Mouse (Mus musculus): ENCODE results near the gene Naa40.

Gene Naa40

GRCm38 (mm10) chr19:7185715-7186291 is 55.2 kb downstream of the Naa40 start:
- no peak for ATAC-seq (ENCODE audit: insufficient number of reproducible peaks, low FRiP score, low TSS enrichment)

DNA sequence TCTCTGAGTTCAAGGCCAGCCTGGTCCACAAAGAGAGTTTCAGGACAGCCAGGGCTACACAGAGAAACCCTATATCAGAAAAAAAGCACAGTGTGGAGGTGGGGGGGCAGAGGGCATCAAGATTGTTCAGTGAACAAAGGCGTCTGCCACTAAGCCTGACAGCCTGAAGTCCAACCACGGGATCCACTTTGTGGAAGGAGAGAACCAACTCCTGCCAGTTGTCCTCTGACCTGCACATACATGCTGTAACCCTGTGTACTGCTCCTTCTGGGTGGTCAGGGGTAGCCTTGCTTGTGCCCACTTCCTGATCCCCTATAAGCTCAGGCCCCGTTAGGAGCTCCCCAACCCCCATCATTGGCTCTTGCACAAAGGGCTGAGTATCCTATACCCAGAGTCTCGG is 55.9 kb downstream of the Naa40 start:
- ATAC-seq (ENCODE audit: insufficient number of reproducible peaks, low FRiP score, low TSS enrichment): no peak

DNA sequence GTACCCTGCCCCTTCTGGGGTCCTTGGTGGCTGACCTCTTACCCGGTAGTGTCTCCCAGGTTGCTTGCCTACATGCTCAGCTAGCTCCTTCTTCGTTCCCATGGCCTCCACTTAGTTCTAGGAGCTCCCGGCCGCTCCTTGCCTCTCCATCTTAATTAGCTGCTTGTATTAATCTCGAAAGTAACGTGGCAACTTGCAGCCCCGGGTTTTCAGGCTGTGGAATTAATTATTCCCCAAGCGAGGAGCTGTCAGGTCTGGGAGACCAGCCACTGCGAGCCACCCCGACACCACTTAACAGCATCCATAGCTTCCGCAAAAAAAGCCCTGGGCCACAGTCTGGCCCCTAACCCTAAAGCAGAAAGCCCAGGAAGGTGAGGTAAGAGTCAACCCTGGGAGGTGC is 57.6 kb downstream of the Naa40 start:
- no peak for ATAC-seq (ENCODE audit: insufficient number of reproducible peaks, low FRiP score, low TSS enrichment)

DNA sequence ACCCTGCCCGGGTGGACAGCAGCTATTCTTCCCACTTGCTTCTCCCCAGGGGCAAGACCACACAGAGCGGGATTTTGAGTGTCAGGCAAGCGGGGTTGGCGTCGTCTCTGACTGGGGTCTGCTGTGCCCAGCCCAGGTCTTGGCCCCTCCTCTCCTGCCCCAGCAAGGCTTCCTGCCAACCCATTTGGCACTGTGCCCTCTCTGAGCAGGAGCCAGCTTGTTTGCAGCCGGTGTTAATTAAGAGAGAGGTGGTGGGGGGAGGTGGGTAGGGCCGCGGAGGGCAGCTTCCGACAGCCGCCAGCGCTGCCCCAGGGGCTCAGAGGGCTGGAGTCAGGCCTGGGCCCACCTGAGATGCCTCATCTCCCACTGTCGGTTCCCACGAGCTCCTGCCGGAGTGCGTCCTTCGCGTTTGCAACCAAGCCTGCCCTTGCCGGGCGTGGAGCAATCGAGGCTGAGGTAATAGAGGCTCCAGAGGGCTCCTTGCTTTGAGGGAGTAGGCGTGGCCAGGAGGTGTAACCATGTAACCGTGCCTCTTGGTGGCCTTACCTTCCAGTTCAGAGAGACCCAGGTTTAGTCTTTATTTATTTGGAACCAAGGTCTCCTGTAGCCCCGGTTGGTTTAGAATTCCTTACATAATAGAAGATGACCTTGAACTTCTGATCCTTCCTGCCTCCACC is 58.6 kb downstream of the Naa40 start:
- ATAC-seq (ENCODE audit: insufficient number of reproducible peaks, low FRiP score, low TSS enrichment): no peak

DNA sequence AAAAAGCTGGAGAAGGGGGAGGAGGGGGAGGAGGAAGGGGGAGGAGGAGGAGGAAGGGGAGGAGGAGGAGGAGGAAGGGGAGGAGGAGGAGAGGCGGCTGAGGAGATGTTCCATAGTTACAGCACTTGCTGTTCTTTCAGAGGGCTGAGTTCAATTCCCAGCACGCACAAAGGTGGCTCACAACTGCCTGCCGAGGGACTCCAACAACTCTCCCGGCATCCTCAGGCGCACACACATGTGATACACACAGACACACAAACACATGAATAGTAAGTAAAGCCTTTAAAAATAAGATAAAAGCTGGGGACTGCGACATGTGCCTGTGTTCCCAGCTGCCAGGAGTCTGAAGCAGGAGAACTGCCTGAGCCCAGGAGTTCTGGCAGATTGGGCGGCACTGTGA is 59.5 kb downstream of the Naa40 start:
- ATAC-seq (ENCODE audit: insufficient number of reproducible peaks, low FRiP score, low TSS enrichment): no peak

DNA sequence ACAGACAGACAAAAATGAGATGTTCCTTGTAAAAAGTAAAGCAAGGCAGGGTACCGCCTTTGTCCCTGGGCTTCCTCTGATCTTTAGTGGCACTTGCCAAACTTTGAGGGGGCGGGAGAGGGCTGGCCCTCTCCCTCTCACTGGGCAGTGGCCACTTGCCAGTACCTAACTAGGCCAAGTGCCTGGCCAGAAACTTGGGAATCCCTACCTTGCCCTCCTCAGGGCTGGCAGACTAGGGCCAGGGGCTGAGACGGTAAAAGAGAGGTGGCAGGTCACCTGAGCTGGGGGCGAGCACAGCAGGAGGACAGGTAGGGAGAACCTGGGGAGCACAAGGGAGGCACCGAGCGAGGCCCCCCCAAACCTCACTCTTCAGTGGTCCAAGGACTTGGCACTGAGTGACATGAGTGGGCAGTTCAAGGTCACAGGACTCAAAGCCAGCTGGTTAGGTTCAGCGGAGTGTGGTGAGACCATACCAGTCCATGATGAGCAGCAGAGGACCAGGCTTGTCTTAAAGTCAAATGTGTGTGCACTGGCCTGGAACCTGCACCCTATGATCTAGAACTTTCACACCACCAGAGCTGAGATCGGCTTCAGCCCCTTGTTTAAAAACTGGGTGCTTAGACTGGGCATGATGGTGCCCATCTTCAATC is 60.1 kb downstream of the Naa40 start:
- no peak for ATAC-seq (ENCODE audit: insufficient number of reproducible peaks, low FRiP score, low TSS enrichment)

- ATAC-seq (ENCODE audit: insufficient number of reproducible peaks, low FRiP score, low TSS enrichment): no peak
Measured at GRCm38 (mm10) chr19:7178841-7179452, 62.0 kb downstream of the Naa40 start.

DNA sequence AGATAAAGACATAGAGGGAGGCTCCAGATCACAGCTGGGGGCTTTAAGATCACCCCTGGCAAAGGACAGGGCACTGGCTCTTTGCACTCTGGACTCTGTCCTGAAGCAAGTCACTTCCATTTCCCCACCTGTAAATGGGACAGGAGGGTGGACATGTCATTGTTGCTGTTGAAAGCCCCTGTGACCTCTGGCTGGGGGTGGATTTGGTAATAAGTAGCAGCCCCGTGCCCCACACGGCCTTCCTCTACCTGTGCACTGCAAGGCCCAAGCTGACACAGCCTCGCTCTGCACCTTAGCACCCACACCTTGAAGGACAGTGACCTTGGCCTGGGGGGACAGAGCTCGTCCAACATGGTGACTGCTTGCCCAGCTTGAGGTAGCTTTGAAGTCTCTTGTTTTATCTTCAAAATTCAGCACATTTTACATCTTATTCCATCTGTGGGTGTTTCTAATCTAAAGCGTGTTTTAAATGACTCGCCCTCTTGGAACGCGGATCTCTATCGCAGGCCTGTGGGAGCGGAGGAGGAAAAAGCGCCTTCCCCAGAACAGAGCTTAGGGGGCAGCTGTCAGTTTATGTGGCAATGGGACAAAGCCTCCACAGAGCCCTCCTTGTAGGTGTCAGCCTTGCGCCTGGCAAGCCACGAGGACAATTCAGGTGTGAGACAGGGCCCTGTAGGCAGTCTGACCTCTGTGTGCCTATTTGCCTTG is 63.0 kb downstream of the Naa40 start:
- ATAC-seq (ENCODE audit: insufficient number of reproducible peaks, low FRiP score, low TSS enrichment): no peak

DNA sequence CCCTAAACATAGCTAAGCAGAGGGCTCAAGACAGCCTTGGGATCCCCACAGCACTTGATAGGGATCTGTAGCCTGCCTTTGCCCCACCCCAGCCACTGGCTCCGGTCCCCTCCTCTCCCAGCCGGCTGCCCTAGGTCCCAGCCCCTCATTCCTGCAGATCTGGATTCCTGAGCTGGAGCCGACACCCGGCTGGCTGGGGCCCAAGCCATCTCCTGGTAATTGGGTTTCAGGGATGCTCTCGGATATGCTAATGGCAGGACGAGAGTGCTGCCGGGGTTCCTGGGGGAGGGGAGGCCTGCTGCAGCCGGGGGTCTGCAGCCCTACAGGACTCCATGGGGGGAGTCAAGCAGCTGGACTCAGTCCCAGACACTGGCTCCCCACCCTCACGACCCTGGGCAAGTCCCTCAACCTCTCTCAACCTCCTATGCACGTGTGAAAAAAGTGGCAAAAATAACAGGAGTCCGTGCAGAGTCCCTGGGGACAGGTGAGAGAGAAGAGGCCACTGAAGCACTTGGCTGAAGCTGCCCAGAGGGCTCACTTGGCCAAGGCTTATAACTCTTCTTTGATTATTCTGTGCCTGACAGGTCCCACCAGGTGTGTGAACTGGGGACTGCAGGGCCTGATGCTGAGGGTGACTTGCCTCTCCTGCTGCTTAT is 64.8 kb downstream of the Naa40 start:
- ATAC-seq (ENCODE audit: insufficient number of reproducible peaks, low FRiP score, low TSS enrichment): no peak
